Mouse (Mus musculus) cerebellum, adult 9-11 months (tissue): ENCODE data around the gene Zkscan2.

Experiments
- DNase-seq: peaks from one replicate; pipeline ENCODE4 v3.0.0; 2022

Gene Zkscan2

GRCm38 (mm10) chr7:123430411-123430705 is 69.9 kb downstream of the Zkscan2 start:
- DNase-seq, result no peak

GRCm38 (mm10) chr7:123429624-123430410 is 70.4 kb downstream of the Zkscan2 start:
- no peak for DNase-seq
